Mouse (Mus musculus) urinary bladder, postnatal 36 days (tissue): ENCODE measurements at regions not wholly inside any gene's neighbourhood (a gene's known extent, or its start where the extent isn't known, plus 50 kb on each side); places are given as distances from the start of the nearest gene placed in this dataset.

Experiments
- DNase-seq, 2 experiments: peaks; one replicate each; pipeline ENCODE4 v3.0.0; 2022; ENCODE audit warnings: low spot score in 2 of 2, mixed read lengths in 1 of 2

GRCm38 (mm10) chr7:136265691-136266090 is 549.5 kb upstream of the Mki67 start:
- no peak for DNase-seq

GRCm38 (mm10) chr7:136267716-136268489 is 551.7 kb upstream of the Mki67 start:
- no peak for DNase-seq

DNA sequence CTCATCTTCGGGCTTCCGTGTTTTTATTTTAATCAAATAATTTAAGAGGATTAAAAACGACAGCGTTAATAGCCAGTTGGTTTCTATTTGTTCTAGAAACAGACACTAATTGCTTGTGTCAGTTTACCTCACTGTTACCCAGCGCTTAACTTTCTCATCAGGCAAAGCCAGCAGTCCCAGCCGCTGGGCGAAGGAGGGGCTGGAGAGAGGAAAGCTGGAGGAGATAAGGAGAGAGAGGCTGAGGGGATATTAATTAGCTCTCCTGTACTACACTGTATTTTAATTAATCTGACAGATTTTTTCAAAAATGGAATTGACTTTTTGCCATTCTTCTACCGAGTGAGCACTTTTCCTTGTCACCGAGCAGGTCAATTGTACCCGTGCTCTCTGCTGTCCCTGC is 559.5 kb upstream of the Mki67 start:
- no peak for DNase-seq

DNA sequence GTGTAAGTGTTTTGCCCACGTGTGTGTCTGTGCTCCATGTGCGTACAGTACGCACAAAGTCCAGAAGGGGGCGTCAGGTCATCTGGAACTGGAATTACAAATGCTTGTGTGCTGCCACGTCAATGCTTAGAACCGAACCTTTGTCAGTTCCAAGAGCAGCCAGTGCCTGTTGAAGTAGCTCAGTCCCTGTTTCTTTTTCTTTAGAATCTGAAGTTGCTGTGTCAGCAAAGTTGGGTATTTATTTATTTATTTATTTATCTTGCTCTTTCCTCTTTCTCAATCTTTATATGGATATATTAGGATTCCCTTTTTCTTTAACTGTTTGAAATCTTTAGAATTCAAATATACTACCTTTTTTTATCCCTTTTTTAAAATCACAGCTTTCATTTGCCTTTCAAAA is 567.6 kb upstream of the Mki67 start:
- no peak for DNase-seq

- DNase-seq = no peak
Measured at GRCm38 (mm10) chr7:136285606-136286005, 569.4 kb upstream of the Mki67 start.

GRCm38 (mm10) chr7:136293536-136294145 is 577.5 kb upstream of the Mki67 start:
- DNase-seq = no peak

- DNase-seq = no peak
Measured at GRCm38 (mm10) chr7:136294445-136294844, 578.3 kb upstream of the Mki67 start.

DNA sequence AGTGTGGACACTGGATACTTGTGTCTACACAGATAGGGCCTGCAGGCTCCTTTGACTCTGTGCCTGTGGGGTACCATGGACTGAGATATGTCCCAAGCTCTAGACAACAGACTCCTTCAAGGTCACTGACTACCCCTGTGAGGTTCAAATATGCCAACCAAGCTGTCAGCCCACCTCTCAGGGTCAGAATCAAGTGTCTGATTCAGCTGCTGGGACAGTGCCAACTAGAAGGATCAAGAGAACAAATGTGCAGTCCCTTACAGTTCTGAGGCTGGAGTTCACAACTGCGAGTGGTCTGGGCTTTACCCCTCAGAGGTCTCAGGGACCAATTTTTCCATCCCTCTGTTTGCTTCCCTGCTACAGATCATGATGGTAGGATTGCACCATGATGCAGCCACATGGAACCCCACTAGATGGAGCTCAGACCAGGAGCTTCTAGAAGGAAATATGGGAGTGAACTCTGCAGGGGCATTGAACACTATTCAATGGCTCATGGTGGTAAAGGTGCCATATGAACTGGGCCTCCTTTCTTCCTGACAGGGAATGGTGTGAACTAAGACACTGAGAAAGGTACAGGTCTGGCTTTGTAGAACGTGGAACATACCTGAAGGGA is 581.8 kb upstream of the Mki67 start:
- DNase-seq = no peak

DNA sequence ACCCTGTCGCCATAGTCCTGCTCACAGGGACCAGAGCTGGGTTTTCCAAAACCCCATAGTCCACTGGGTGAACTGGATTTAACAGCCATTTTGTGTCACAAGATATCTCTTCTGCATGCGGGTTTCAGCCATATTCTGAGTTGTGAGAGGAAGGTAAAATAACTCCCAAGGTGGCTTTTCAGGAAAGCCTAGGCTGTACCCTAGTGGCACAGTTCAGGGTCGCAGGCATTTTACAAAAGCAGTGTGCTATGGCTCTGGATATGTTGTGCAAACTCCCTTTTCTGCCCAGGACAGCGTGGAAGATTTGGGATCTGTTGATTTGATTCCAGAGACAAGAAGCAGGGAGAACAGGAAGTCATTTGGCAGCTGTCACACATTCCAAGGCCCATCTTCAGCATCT is 588.3 kb upstream of the Mgmt start:
- DNase-seq = no peak

GRCm38 (mm10) chr7:136308765-136309164 is 585.6 kb upstream of the Mgmt start:
- no peak for DNase-seq

- DNase-seq = no peak
Measured at GRCm38 (mm10) chr7:136327281-136327680, 567.1 kb upstream of the Mgmt start.

GRCm38 (mm10) chr7:136330431-136330830 is 564.0 kb upstream of the Mgmt start:
- DNase-seq = no peak

DNA sequence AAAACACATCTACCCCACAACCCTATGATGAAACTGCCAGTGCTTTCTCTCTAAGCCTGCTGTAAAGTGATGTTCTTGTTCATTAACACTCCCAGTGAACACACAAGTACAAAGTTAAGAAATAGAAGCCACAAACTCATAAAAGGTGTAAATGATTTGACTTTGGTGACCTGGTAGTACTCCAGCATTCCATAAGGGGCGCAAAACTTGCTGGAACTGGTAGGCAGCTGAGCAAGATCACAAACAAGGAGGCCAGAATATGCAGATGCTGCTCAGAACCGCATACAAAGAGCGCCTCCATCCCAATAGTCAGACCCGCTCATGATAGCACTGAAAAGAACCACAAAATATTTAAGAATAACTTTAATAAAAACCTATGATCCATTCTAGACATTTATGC is 561.6 kb upstream of the Mgmt start:
- DNase-seq = no peak

DNA sequence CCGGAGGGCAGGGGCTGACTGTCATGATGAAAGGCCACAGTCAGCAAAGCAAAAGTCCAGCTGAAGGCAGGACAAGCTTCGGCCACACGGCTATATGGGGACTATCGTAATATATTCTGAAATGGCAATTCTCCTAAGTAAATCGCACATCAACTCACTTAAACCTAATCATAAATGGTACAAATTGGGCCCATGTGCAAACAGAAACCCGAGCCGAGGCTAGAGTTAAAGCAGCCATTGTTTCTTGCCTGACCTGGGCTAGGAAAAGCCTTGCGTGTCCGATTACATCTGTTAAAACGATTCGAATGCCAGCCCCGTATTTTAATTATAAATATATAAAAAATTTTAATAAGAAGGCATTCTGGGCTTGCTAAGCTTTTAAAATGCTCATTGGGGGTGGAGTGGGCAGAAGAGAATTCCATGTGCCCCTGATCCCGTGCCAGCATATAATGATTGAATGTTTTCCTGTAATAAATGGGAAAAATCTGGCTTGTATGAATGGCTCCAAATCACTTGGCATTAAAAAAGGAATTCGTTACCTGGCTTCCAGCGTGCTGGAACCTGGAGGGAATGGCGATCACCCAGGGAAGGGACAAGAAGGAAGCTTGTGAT is 552.7 kb upstream of the Mgmt start:
- no peak for DNase-seq

DNA sequence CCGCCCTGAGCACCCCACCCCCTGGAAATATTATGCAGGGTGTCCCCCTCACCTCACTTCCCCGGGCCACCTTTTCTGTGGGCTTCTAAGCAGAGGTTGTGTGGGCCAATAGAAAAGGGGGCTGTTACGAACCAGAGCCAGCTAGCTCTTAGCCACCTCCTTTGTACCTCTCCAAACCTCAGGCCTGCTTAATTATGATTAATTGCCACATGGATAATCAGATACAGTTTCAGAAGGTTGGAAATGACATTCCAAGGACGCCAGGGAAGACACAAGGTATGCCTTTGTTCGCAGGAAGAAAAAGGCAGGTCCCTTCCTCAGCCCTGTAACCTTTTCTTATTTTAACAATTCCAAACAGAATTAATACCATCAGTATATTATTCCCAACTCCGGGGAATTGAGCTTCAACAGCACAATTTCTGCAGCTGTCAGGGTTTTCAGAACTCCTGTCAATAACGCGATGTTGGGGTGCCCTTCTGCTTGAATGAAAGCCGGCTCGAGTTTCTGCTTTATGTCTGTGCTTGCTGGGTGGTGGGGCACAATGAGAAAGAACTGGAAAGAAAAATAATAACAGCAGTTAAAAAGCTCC is 552.1 kb upstream of the Mgmt start:
- no peak for DNase-seq

DNA sequence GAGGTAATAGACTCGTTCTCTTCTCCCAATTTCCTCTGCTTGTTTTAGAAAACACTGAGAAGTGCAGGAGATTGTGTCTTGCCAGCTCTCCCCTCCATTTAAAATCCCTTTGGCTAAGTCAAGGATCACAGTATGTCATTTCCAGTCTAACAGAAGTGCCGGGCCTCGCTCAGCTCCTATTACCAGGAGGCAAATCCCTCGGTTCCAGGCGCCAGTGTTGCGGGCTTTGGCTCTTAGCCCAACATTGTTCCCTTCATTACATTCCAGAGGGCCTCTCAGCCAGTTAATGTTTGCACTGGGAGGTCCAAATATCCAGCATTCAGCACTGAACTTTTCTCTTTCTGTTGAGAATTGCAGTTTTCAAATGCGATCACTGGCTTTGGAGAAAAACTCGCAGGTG is 551.6 kb upstream of the Mgmt start:
- DNase-seq = peak in 1 of 2 experiments; percentile 4

- no peak for DNase-seq
Measured at GRCm38 (mm10) chr7:136343494-136343893, 550.9 kb upstream of the Mgmt start.

DNA sequence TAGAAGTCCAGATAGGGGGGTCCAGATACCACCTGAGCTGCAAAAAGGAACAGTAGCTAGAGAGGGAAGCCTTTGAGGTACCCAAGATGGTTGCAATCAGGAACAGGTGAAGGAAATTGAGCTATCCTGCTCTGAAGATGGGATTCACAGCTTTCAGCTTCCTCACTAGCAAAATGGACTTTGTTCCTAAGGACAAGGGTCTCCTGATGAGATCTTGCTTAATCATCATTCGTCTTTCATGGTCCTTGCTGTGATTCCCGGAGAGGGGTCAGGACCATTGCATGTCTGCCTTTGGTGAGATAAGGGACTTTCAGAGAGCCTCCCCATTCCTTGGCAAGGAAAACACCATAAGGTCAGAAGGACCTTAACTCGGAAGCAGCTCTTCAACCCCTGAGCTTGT is 549.4 kb upstream of the Mgmt start:
- no peak for DNase-seq

- no peak for DNase-seq
Measured at GRCm38 (mm10) chr7:136346531-136346930, 547.9 kb upstream of the Mgmt start.

GRCm38 (mm10) chr7:136348309-136348708 is 546.1 kb upstream of the Mgmt start:
- DNase-seq = no peak

DNA sequence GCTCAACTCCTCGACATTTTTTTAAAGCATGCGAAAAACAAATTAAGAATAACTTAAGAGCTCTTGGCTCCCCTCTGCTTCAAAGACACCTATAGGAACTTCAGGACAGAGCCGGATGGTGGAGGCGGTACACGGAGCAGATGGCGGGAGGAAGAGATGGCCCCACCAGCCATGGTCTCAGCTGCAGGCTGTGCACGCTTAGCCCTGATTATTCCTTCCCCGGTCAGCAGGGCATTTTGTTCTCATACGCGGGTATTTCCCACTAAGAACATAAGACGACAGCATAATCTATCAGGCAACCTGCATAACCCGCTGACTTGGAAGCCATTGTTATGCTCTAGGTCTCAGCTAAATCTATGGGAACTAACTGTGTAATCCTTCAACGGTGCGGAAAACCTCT is 544.8 kb upstream of the Mgmt start:
- DNase-seq = no peak

- DNase-seq = no peak
Measured at GRCm38 (mm10) chr7:136357011-136357410, 537.4 kb upstream of the Mgmt start.
